Mouse (Mus musculus) urinary bladder, adult 2 months (tissue): ENCODE measurements around the gene Mrpl17. TPM values are rescaled to one million over a fixed set of nuclear protein-coding genes. Genes with fewer than 3 reads are reported as not detected.

Experiments
- DNase-seq: peaks from one replicate; pipeline ENCODE4 v3.0.0; 2022; ENCODE audit warnings: low spot score
- polyA plus RNA-seq: library from polyadenylated mRNA; depleted of rRNA; stranded (reverse); fragments of >200 nt; gene quantifications from 2 replicates; pipeline ENCODE4 v1.2.3, GENCODE M21; 2012; rRNA removed

Gene Mrpl17
- polyA plus RNA-seq, 1 experiment, result 233 TPM

DNA sequence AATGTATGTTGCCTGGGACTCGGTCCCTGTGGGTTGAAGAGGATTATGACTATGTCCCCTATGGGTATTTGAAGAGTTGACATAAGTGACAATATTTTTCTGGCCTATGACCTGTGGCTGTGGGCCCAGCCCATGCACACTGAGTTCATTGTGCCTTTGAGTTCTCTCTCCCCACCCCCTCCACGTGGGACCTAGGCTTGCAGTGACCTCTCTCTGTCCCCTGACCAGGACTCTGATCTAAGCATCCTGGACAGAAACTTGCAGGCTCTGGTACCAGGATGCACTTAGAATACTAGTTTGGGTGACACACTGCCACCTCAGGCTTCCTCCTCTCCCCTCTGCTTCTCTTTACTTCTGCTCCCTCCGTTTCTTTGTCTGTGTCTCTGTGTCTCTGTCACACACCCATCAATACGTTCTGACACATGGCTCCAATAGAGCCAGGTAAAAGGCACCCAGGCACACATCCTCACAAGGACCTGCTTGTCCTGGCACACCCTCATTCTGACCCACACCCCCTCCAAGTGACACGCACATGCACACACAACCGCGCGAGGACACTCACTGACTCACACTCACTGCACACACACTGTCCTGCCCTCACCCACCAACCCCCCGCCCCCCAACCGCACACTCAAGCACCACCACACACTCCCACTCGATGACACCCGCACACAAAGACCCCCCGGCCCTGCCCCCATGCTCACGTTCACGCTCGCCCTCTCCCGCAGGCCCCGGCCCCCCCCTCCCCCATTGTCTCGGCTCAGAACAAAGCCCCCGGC is 24.2 kb downstream of the Mrpl17 start:
- no peak for DNase-seq

- no peak for DNase-seq
Measured at GRCm38 (mm10) chr7:105784556-105784955, 26.3 kb downstream of the Mrpl17 start.

- no peak for DNase-seq
Measured at GRCm38 (mm10) chr7:105783861-105784260, 27.0 kb downstream of the Mrpl17 start.

GRCm38 (mm10) chr7:105778553-105779265 is 32.2 kb downstream of the Mrpl17 start:
- no peak for DNase-seq

DNA sequence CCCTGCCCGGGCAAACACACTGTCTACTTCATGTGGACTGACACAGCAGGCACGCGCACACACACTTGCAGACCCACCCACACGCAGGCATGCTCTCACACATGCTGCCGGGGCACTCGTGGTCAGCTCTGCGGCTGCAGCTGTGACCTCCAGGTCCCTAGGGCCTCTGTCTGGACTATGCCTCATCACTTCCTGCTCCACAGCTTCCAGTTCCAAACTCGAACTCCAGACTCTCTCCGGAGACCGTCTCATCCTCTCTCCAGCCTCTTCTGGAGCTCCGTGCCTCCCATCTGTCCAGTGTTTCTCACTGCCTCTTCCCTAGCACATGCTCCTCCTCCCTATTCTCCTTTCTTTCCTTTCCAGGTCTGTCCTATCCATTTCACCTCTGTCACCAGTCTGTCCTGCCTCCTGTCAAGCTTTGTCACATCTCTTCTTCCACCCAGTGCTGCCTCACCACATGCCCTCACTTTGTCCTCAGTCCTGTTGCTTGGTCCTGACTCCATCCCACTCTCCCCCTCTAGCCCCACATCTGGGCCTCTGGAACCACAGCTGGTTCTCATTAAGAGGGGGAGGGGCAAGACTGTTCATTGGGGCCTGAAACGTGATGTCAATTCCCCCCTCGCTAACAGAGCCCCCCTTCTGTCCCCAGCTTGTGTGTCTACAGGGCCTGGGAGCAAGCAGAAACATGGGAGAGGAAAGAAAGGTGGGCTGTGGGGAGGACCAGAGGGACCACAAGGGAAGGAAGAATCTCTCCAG is 32.9 kb downstream of the Mrpl17 start:
- DNase-seq, result no peak

DNA sequence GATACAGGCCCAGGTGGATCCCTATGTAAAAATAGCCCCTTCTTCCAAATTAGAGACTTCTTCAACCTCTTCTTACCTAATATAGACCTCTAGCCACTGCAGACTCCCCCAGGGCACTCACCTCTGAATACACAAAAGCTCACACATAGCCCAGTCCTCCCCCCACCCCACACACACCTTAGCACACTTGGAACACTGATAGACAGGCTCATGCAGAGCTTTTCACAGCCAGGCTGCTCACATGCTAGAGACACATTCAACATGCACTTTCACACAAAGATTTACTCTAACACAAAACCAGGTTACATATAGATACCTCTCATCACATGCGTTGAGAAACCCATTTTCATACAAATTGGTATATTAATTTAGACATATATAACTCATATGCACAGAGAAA is 33.6 kb downstream of the Mrpl17 start:
- DNase-seq, result no peak

GRCm38 (mm10) chr7:105776026-105776425 is 34.9 kb downstream of the Mrpl17 start:
- no peak for DNase-seq

DNA sequence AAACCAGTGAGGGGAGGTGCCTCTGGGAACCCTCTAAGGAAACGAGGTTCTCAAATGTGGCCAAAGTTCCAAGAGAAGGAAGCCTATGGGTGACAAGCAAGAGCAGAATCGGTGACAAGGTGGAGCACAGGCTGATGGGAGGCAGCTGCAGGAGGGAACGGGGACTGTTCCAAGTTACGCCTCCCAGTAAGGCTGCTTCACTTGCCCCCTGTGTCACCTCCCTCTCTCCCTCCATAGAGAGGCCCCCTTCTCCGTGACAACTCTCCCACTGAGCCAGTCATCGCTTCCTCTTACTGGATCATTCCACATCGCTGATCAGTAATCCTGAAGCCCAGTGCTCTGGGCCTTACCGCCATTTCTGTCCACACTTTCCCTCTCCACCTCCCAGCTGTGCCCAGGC is 36.2 kb downstream of the Mrpl17 start:
- no peak for DNase-seq

DNA sequence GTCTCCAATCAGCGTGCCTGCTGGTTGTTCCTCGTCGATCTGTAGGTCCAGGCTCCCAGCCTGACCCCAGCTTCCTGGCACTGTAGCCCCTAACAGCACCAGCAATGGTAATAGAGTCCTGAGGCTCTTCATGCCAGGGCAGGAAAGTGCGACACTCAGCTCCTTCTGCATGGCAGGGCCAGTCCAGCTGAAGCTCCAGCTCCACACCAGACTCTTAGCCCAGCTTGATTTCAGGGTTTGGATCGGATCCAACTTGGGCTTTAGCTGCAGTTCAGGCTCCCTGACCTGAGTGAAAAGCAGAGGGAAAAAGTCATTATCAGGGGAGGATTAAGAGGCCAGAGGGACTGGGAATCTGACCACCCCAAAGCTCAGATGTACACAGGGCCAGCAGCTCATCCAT is 37.9 kb downstream of the Mrpl17 start:
- DNase-seq, result no peak

- no peak for DNase-seq
Measured at GRCm38 (mm10) chr7:105772331-105772730, 38.6 kb downstream of the Mrpl17 start.

GRCm38 (mm10) chr7:105769959-105770358 is 40.9 kb downstream of the Mrpl17 start:
- DNase-seq, result peak; percentile 11

DNA sequence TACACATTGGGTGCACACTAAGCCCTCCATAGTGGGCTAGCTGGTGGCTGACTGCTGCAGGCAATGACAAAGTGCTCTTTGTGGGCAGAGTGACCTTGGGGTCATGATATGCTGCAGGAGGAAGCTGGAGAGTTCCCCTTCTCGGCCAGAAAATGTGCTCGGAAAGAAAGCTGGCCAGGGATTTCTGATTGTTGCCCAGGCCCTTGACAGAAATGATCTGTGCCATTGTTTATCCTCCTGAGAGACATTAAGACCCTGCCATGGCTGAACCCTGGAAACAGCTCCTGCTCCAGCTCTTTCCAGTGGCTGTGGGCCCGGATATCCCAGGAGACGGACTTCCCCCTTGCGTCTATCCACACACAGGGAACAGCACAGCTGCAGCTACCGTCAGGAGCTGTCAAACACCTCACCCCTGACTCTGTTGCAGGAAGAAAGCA is 43.2 kb downstream of the Mrpl17 start:
- no peak for DNase-seq

- DNase-seq, result no peak
Measured at GRCm38 (mm10) chr7:105764331-105764730, 46.6 kb downstream of the Mrpl17 start.

GRCm38 (mm10) chr7:105762517-105763270 is 48.2 kb downstream of the Mrpl17 start:
- DNase-seq, result no peak

GRCm38 (mm10) chr7:105761813-105762484 is 49.0 kb downstream of the Mrpl17 start:
- DNase-seq, result no peak

DNA sequence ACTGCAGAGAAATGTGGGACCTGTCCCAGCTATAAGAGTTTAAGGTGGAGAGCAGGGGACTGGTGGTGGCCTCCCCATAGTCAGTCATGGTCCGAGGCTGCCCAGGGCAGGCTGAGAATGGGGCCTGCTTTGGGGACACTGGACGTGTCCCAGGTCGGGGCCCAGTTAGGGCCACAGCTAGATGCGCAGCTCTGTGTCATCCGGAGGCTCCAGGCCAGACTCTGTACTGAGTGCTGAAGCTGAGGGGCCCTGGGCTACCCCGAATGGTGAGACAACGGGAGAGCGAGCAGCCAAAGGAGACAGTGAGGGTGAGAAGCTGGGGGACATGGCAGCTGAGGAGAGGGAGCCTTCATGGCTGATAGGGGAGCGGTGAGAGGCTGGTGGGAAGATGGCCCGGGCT is 57.6 kb downstream of the Mrpl17 start:
- DNase-seq, result no peak

Other genes starting within 250 kb of the Mrpl17 start
- gene Apbb1, start 229.4 kb downstream of the Mrpl17 start, polyA plus RNA-seq, result 36.9 and 42.2 TPM in 2 replicates
- 1.6 and 2.1 TPM in 2 replicates for gene Hpx, start 211.0 kb downstream of the Mrpl17 start, polyA plus RNA-seq
- gene Trim3, start 177.5 kb downstream of the Mrpl17 start, polyA plus RNA-seq, result 57.0 and 64.8 TPM in 2 replicates
- gene Timm10b, start 171.0 kb downstream of the Mrpl17 start, polyA plus RNA-seq, result 90.1 and 108 TPM in 2 replicates
- 92.6 and 125 TPM in 2 replicates for gene Arfip2, start 170.7 kb downstream of the Mrpl17 start, polyA plus RNA-seq
- 49.2 and 53.0 TPM in 2 replicates for gene Gm45799, start 170.5 kb downstream of the Mrpl17 start, polyA plus RNA-seq
- 5.1 and 5.5 TPM in 2 replicates for gene Dnhd1, start 160.3 kb downstream of the Mrpl17 start, polyA plus RNA-seq
- 488 and 618 TPM in 2 replicates for gene Ilk, start 74.5 kb downstream of the Mrpl17 start, polyA plus RNA-seq
- gene Rrp8, start 73.7 kb downstream of the Mrpl17 start, polyA plus RNA-seq, result 17.0 and 17.1 TPM in 2 replicates
- 150 and 171 TPM in 2 replicates for gene Taf10, start 66.7 kb downstream of the Mrpl17 start, polyA plus RNA-seq
- 130 and 144 TPM in 2 replicates for gene Tpp1, start 58.9 kb downstream of the Mrpl17 start, polyA plus RNA-seq
- gene Dchs1, start 23.4 kb downstream of the Mrpl17 start, polyA plus RNA-seq, result 4.4 and 7.4 TPM in 2 replicates
- gene Gm4070, start 142.9 kb upstream of the Mrpl17 start, polyA plus RNA-seq, result 3.2 and 5.1 TPM in 2 replicates